Comparison of ENCODE assay signal across 9 mouse cellular contexts in genomic region chr10:93919227-93919626, GRCm38 (mm10). TPM values are rescaled to one million over a fixed set of nuclear protein-coding genes. Genes with fewer than 3 reads are reported as not detected.
DNase-seq lines count a peak whose midpoint lies in the region; ATAC-seq and TF ChIP-seq lines count a peak whose summit lies in the region.
"Had no signal": no experiment of that assay in that cellular context is flagged by ENCODE, and none has a peak within 500 bp of the region (broad histone marks: within the 10 kb centered on the region; RNA-seq: fewer than 3 reads in every experiment).

No protein-coding gene starts in this region.

- no peaks in the 10 kb centered on the region for H3K27me3 ChIP-seq in forebrain, embryonic 16.5 days (replicated peaks; ENCODE audit: control insufficient read depth, insufficient read depth, low read length)
- H3K27me3 ChIP-seq in forebrain, embryonic 12.5 days: peaks cover 13% of the 10 kb centered on the region; the same call in 1 of the 2 replicates
- no peaks in the 10 kb centered on the region for H3K27me3 ChIP-seq in kidney, adult 2 months (replicated peaks; ENCODE audit: control insufficient read depth, insufficient read depth, low read length)
- no peaks in the 10 kb centered on the region for H3K27me3 ChIP-seq in lung, postnatal 0 days (replicated peaks; ENCODE audit: insufficient read depth, low read length)

- H3K9ac ChIP-seq in forebrain, embryonic 16.5 days (replicated peaks; ENCODE audit: low read depth, low read length): no peak overlapping the region
- no peak overlapping the region for H3K9ac ChIP-seq in forebrain, embryonic 12.5 days
- H3K9ac ChIP-seq in lung, postnatal 0 days (replicated peaks; ENCODE audit: low read depth): no peak overlapping the region
- H3K9ac ChIP-seq: liver, embryonic 14.5 days had no signal

- H3K27ac ChIP-seq in forebrain, embryonic 16.5 days (ENCODE audit: low read length): no peak overlapping the region
- no peak overlapping the region for H3K27ac ChIP-seq in forebrain, embryonic 12.5 days
- peak overlapping the region; percentile 76 for H3K27ac ChIP-seq in kidney, adult 2 months (ENCODE audit: insufficient read depth, low read depth, low read length)
- H3K27ac ChIP-seq in lung, postnatal 0 days (ENCODE audit: low read length): peak overlapping the region; percentile 52
- H3K27ac ChIP-seq: liver, embryonic 14.5 days had no signal

- 56% methylated on average over 13 of the region's 13 CpGs for WGBS in forebrain, embryonic 16.5 days
- 80% methylated on average over 13 of the region's 13 CpGs for WGBS in forebrain, embryonic 12.5 days
- WGBS in kidney, adult 2 months: 57% methylated on average over 13 of the region's 13 CpGs
- WGBS in lung, postnatal 0 days: 35% methylated on average over 13 of the region's 13 CpGs

- peaks cover 16% of the 10 kb centered on the region for H3K4me1 ChIP-seq in forebrain, embryonic 16.5 days (replicated peaks; ENCODE audit: control insufficient read depth, insufficient read depth, low read length)
- peaks cover 16% of the 10 kb centered on the region for H3K4me1 ChIP-seq in forebrain, embryonic 12.5 days
- no peaks in the 10 kb centered on the region; the same call in 1 of the 2 replicates for H3K4me1 ChIP-seq in kidney, adult 2 months (ENCODE audit: control insufficient read depth, insufficient read depth, low read length)
- no peaks in the 10 kb centered on the region; the same call in 1 of the 2 replicates for H3K4me1 ChIP-seq in lung, postnatal 0 days (ENCODE audit: insufficient read depth, low read depth, low read length)

- no peak overlapping the region for H3K4me3 ChIP-seq in forebrain, embryonic 16.5 days (replicated peaks; ENCODE audit: low read length)
- H3K4me3 ChIP-seq in forebrain, embryonic 12.5 days (replicated peaks): no peak overlapping the region
- H3K4me3 ChIP-seq in kidney, adult 2 months (ENCODE audit: insufficient read depth, low read depth, low read length): no peak overlapping the region
- no peak overlapping the region for H3K4me3 ChIP-seq in lung, postnatal 0 days (ENCODE audit: low read depth, low read length)

- no peaks in the 10 kb centered on the region for H3K9me3 ChIP-seq in forebrain, embryonic 16.5 days (ENCODE audit: control insufficient read depth, low read length)
- no peaks in the 10 kb centered on the region for H3K9me3 ChIP-seq in forebrain, embryonic 12.5 days
- H3K9me3 ChIP-seq in lung, postnatal 0 days (ENCODE audit: low read length): no peaks in the 10 kb centered on the region

- no peak for TF ChIP-seq EP300 in lung, postnatal 0 days (IDR thresholded peaks at IDR 0.05)

- no peak for TF ChIP-seq CTCF in kidney, adult 2 months (conservative IDR thresholded peaks at IDR 0.05; ENCODE audit: insufficient read depth, insufficient read length, low read depth, low read length)
- TF ChIP-seq CTCF in lung, postnatal 0 days (IDR thresholded peaks at IDR 0.05): no peak

- ATAC-seq in forebrain, embryonic 16.5 days: no peak
- ATAC-seq in forebrain, embryonic 12.5 days (ENCODE audit: low FRiP score): no peak
- peak; percentile 63; the same call in 1 of the 2 replicates for ATAC-seq in lung, postnatal 0 days
- no peak for ATAC-seq in megakaryocyte, adult 5-6 weeks (ENCODE audit: poor library complexity, severe bottlenecking)

- no peaks in the 10 kb centered on the region for H3K36me3 ChIP-seq in forebrain, embryonic 16.5 days (ENCODE audit: control insufficient read depth, insufficient read depth)
- no peaks in the 10 kb centered on the region for H3K36me3 ChIP-seq in forebrain, embryonic 12.5 days (replicated peaks)
- no peaks in the 10 kb centered on the region for H3K36me3 ChIP-seq in kidney, adult 2 months (ENCODE audit: control insufficient read depth, insufficient read depth, low read length)
- no peaks in the 10 kb centered on the region for H3K36me3 ChIP-seq in lung, postnatal 0 days (ENCODE audit: insufficient read depth, low read length)

- peak; percentile 26 for DNase-seq in adipocyte (ENCODE audit: low spot score)
- peak; percentile 38 for DNase-seq in gastrocnemius, postnatal 10 days
- peak; percentile 70 for DNase-seq in kidney, adult 2 months
- DNase-seq in lung, postnatal 0 days (ENCODE audit: low spot score): peak; percentile 47
- DNase-seq in urinary bladder, postnatal 10 days (ENCODE audit: low spot score): no peak

- 0 out of 2 replicates have a peak overlapping the region, but pooled peaks have one; percentile 9 for H3K4me2 ChIP-seq in forebrain, embryonic 16.5 days (ENCODE audit: low read length)
- H3K4me2 ChIP-seq in forebrain, embryonic 12.5 days: no peak overlapping the region
- H3K4me2 ChIP-seq in lung, postnatal 0 days (replicated peaks; ENCODE audit: low read depth, low read length): peak overlapping the region; percentile 30

- TF ChIP-seq POLR2A in kidney, adult 2 months (IDR thresholded peaks at IDR 0.05; ENCODE audit: low read depth, low read length): no peak

RNA-seq across cellular contexts. Expression of gene Metap2, which starts 22.3 kb away (rescaled TPM):
- polyA plus RNA-seq in forebrain, embryonic 16.5 days (2015; fragmentation: Nextera tagmentation; extraction: Ambion mirVana): 147 and 156 TPM in 2 replicates
- 200 and 213 TPM in 2 replicates for polyA plus RNA-seq in forebrain, embryonic 12.5 days (2016; fragmentation: Nextera tagmentation; extraction: Ambion mirVana)
- total RNA-seq in gastrocnemius, postnatal 10 days (2021): 100 to 1,000 TPM; 200 to 203 TPM
- 35.9 and 47.3 TPM in 2 replicates for polyA plus RNA-seq in kidney, adult 2 months (2012; rRNA removed)
- 135 and 137 TPM in 2 replicates for polyA plus RNA-seq in lung, postnatal 0 days (2015; fragmentation: Nextera tagmentation; extraction: Ambion mirVana)
- 158 and 172 TPM in 2 replicates for total RNA-seq in megakaryocyte, adult 5-6 weeks (2015)
- total RNA-seq in megakaryocyte, adult 5-6 weeks (2017): 132 and 146 TPM in 2 replicates

Comparison
In these comparisons a context has a peak if more than half of its experiments do, and no peak if none do; other contexts are left out.
1. H3K27ac ChIP-seq: peak in kidney, adult 2 months (single experiment) and lung, postnatal 0 days (single experiment); none in forebrain, embryonic 16.5 days (single experiment) and forebrain, embryonic 12.5 days (single experiment).